Mouse (Mus musculus) liver, postnatal 0 days (tissue): Measurements from ENCODE around the gene Cmklr1. TPM values are rescaled to one million over a fixed set of nuclear protein-coding genes. Genes with fewer than 3 reads are reported as not detected.

Experiments
- ATAC-seq: fragments of 200-750 bp; cut with Nextera tagmentation; 2 replicates; pipeline ENCODE4 v1.8.0; 2017; ENCODE audit warnings: mild to moderate bottlenecking, moderate library complexity
- DNase-seq: peaks from one replicate; pipeline ENCODE4 v3.0.0-alpha.2; 2016
- H3K27ac ChIP-seq: fragments of 300-500 bp; sonication (generic); 2 replicates; pipeline ENCODE4 v1.5.1; 2014; ENCODE audit warnings: antibody characterized with exemption, moderate library complexity, mild to moderate bottlenecking, low read depth
- H3K27me3 ChIP-seq: fragments of 300-500 bp; sonication (generic); 2 replicates; pipeline ENCODE4 v1.6.1; 2014; ENCODE audit warnings: low read length, control low read depth, mixed read lengths; ENCODE audit not compliant: insufficient read depth
- H3K36me3 ChIP-seq: fragments of 300-500 bp; sonication (generic); replicated peaks from 2 replicates; pipeline ENCODE4 v1.6.1; 2014; ENCODE audit warnings: mild to moderate bottlenecking, control low read depth, low read length, moderate library complexity, mixed read lengths; ENCODE audit not compliant: insufficient read depth
- H3K4me1 ChIP-seq: fragments of 300-500 bp; sonication (generic); 2 replicates; pipeline ENCODE4 v1.6.1; 2014; ENCODE audit warnings: antibody characterized with exemption, mild to moderate bottlenecking, control low read depth; ENCODE audit not compliant: insufficient read depth
- H3K4me2 ChIP-seq: fragments of 300-500 bp; sonication (generic); 2 replicates; pipeline ENCODE4 v1.6.1; 2014; ENCODE audit warnings: low read depth, mild to moderate bottlenecking, low read length, moderate library complexity, mixed read lengths
- H3K4me3 ChIP-seq: fragments of 300-500 bp; sonication (generic); 2 replicates; pipeline ENCODE4 v1.5.1; 2014; ENCODE audit warnings: low read depth, low read length
- H3K9ac ChIP-seq: fragments of 300-500 bp; sonication (generic); replicated peaks from 2 replicates; pipeline ENCODE4 v1.6.1; 2014; ENCODE audit warnings: mild to moderate bottlenecking, moderate library complexity
- H3K9me3 ChIP-seq: fragments of 300-500 bp; sonication (generic); 2 replicates; pipeline ENCODE4 v1.6.1; 2016; ENCODE audit warnings: mild to moderate bottlenecking, control low read depth, low read length, mixed read lengths
- CTCF ChIP-seq: sonication (generic); IDR thresholded peaks from 2 replicates; pipeline ENCODE4 v1.5.1; 2016; ENCODE audit warnings: antibody characterized with exemption, low read depth
- EP300 ChIP-seq: IDR thresholded peaks from 2 replicates; pipeline ENCODE4 v1.6.1; 2016; ENCODE audit warnings: antibody characterized with exemption, low read depth, mild to moderate bottlenecking
- WGBS: fragments of 180-500 bp; shearing (Covaris S2); extraction: QIAGEN DNeasy Blood & Tissue Kit; methylation state at CpG from one replicate; pipeline ENCODE4 v1.1.7; 2014; ENCODE audit not compliant: insufficient replicate concordance; 5-methylcytosine and 5-hydroxymethylcytosine counted together
- polyA plus RNA-seq: library from polyadenylated mRNA; unstranded; fragments of >200 nt; fragmentation: Nextera tagmentation; extraction: Ambion mirVana; gene quantifications from 2 replicates; pipeline ENCODE4 v1.2.1, GENCODE M21; 2015

Gene Cmklr1
- polyA plus RNA-seq: 3.3 and 3.5 TPM in 2 replicates

- no peak for TF ChIP-seq EP300
- TF ChIP-seq CTCF: no peak
- DNase-seq (no peak), ATAC-seq (no peak; the same call in 1 of the 2 replicates)
- no peaks in the 10 kb centered on the region for H3K9me3 ChIP-seq
- no peak within 1 kb of the TSS; the same call in 1 of the 2 replicates for H3K9ac ChIP-seq
- H3K27ac ChIP-seq: 0 out of 2 replicates have a peak within 1 kb of the TSS, but pooled peaks have one; percentile 8
- peak within 1 kb of the TSS; percentile 19; the same call in 1 of the 2 replicates for H3K4me2 ChIP-seq
- H3K36me3 ChIP-seq: no peaks in the 10 kb centered on the region
- H3K4me1 ChIP-seq: no peaks in the 10 kb centered on the region
- no peaks in the 10 kb centered on the region for H3K27me3 ChIP-seq
- peak within 1 kb of the TSS; percentile 17; the same call in 1 of the 2 replicates for H3K4me3 ChIP-seq
- 11% methylated on average over 29 of the region's 30 CpGs for WGBS
Observed at GRCm38 (mm10) chr5:113650035-113650865, at the start of gene Cmklr1. Gene Cmklr1, minus strand, starts transcription at chr5:113650426.

GRCm38 (mm10) chr5:113694415-113694814, 44.2 kb upstream of the Cmklr1 start:
- Histone ChIP-seq H3K27ac (no peak overlapping the region), H3K4me2 (no peak overlapping the region), H3K27me3 (no peaks in the 10 kb centered on the region), H3K9me3 (0 out of 2 replicates have a peak, but pooled peaks cover 3% of the 10 kb centered on the region), H3K4me1 (no peaks in the 10 kb centered on the region), H3K4me3 (no peak overlapping the region), H3K36me3 (no peaks in the 10 kb centered on the region), H3K9ac (no peak overlapping the region)
- 55% methylated on average over 5 of the region's 5 CpGs for WGBS
- DNase-seq: no peak
- TF ChIP-seq EP300 (no peak), CTCF (no peak)
- no peak for ATAC-seq

GRCm38 (mm10) chr5:113694000-113694399, 43.8 kb upstream of the Cmklr1 start:
- Histone ChIP-seq H3K4me2 (no peak overlapping the region), H3K9ac (no peak overlapping the region), H3K4me1 (no peaks in the 10 kb centered on the region), H3K27me3 (no peaks in the 10 kb centered on the region), H3K27ac (no peak overlapping the region), H3K36me3 (no peaks in the 10 kb centered on the region), H3K9me3 (0 out of 2 replicates have a peak, but pooled peaks cover 3% of the 10 kb centered on the region), H3K4me3 (no peak overlapping the region)
- ATAC-seq (no peak), DNase-seq (no peak)
- TF ChIP-seq CTCF (no peak), EP300 (no peak)
- WGBS: 57% methylated on average over 4 of the region's 4 CpGs

- Histone ChIP-seq H3K4me1 (no peaks in the 10 kb centered on the region), H3K4me3 (no peak overlapping the region), H3K9me3 (0 out of 2 replicates have a peak, but pooled peaks cover 3% of the 10 kb centered on the region), H3K27ac (no peak overlapping the region), H3K9ac (no peak overlapping the region), H3K36me3 (no peaks in the 10 kb centered on the region), H3K27me3 (no peaks in the 10 kb centered on the region), H3K4me2 (no peak overlapping the region)
- no peak for DNase-seq
- 76% methylated on average over 8 of the region's 8 CpGs for WGBS
- TF ChIP-seq CTCF (no peak), EP300 (no peak)
- no peak for ATAC-seq
Observed at GRCm38 (mm10) chr5:113693196-113693755, 43.0 kb upstream of the Cmklr1 start.

- 74% methylated on average over 2 of the region's 2 CpGs for WGBS
- Histone ChIP-seq H3K9me3 (0 out of 2 replicates have a peak, but pooled peaks cover 3% of the 10 kb centered on the region), H3K4me2 (no peak overlapping the region), H3K4me1 (no peaks in the 10 kb centered on the region), H3K4me3 (no peak overlapping the region), H3K27me3 (no peaks in the 10 kb centered on the region), H3K9ac (no peak overlapping the region), H3K27ac (no peak overlapping the region), H3K36me3 (no peaks in the 10 kb centered on the region)
- ATAC-seq (no peak), DNase-seq (no peak)
- TF ChIP-seq EP300 (no peak), CTCF (no peak)
Observed at GRCm38 (mm10) chr5:113690866-113691265, 40.6 kb upstream of the Cmklr1 start.

GRCm38 (mm10) chr5:113690069-113690548, 39.9 kb upstream of the Cmklr1 start:
- Histone ChIP-seq H3K4me3 (no peak overlapping the region), H3K36me3 (no peaks in the 10 kb centered on the region), H3K4me2 (no peak overlapping the region), H3K9ac (no peak overlapping the region), H3K27ac (no peak overlapping the region), H3K9me3 (0 out of 2 replicates have a peak, but pooled peaks cover 3% of the 10 kb centered on the region), H3K27me3 (no peaks in the 10 kb centered on the region), H3K4me1 (no peaks in the 10 kb centered on the region)
- no peak for TF ChIP-seq CTCF
- TF ChIP-seq EP300: no peak
- no peak for DNase-seq
- WGBS: 79% methylated on average over 15 of the region's 15 CpGs
- no peak for ATAC-seq
